Mouse (Mus musculus): ENCODE data around the gene Gpam.

DNA sequence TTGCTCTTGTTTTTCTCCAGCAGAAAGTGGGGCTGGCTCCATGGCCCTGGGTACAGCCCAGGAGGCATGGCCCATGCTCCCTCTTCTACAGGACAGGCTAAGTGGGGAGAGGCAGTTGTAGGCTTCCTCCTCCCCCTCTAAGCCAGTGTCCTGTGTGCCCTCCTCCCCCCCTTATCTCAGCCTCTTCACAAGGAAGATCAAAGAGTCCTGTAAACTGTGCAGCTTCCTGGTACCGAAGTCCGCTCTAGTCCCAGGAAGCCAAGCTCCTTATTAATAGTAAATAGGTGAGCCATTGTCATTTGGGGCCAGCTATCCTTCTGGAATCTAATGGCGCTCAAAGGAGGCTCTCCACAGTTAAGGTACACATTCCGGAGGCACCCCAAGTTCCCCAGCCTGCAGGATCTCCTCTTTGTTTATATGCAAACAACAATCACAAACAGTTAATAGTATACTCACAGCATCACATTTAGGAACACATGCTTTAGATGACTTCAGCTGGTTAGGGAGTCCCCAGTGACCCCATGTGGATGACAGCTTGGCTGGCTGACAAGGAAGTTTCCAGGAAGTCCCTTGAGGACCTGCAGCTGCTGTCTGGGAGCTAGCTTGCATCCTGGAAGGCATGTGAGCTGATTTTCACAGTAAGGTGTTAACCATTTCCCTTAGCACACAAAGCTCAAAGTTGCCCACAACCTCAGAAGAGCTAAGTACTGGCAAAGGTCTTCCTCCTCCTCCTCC lies 9.8 kb upstream of the Gpam start:
- TF ChIP-seq CTCF (IDR thresholded peaks at IDR 0.05; ENCODE audit: control insufficient read depth, insufficient read depth, low read length) (no peak), POLR2A (IDR thresholded peaks at IDR 0.05; ENCODE audit: borderline replicate concordance, control insufficient read depth, low read depth, low read length) (no peak)
